Mouse (Mus musculus) erythroid progenitor cell, adult 5-6 weeks (primary cell): ENCODE measurements around the gene Mfsd7a. TPM values are rescaled to one million over a fixed set of nuclear protein-coding genes. Genes with fewer than 3 reads are reported as not detected.

Experiments used
- ATAC-seq: replicated peaks from 2 replicates; pipeline ENCODE4 v1.8.0; 2016; ENCODE audit warnings: moderate number of reproducible peaks, mild to moderate bottlenecking, moderate TSS enrichment, inconsistent platforms; ENCODE audit not compliant: poor library complexity, low FRiP score, severe bottlenecking
- total RNA-seq, 2 experiments: library from RNA; stranded (forward) in 1 of 2; stranded (reverse) in 1 of 2; fragments of 150-400 nt in 1 of 2; fragments of 186-747, 209-891 nt in 1 of 2; gene quantifications; 2 replicates each; pipeline versions ENCODE4 v1.2.3 to v1.2.4; 2015 to 2017; ENCODE audit warnings: low replicate concordance in 2 of 2

Gene Mfsd7a
- total RNA-seq, 2 experiments from 2014 or later, result not detected

- no peak for ATAC-seq
Measured at GRCm38 (mm10) chr5:108436101-108436500, 12.6 kb downstream of the Mfsd7a start.

- peak; percentile 94 for ATAC-seq
Measured at GRCm38 (mm10) chr5:108433804-108434587, 14.7 kb downstream of the Mfsd7a start, which contains the start of gene Atp5k. Gene Atp5k, minus strand, starts transcription at chr5:108434448.

- no peak for ATAC-seq
Measured at GRCm38 (mm10) chr5:108431196-108431595, 17.5 kb downstream of the Mfsd7a start.

GRCm38 (mm10) chr5:108427186-108427585, 21.5 kb downstream of the Mfsd7a start:
- peak; percentile 72 for ATAC-seq

GRCm38 (mm10) chr5:108423427-108423826, 25.3 kb downstream of the Mfsd7a start:
- no peak for ATAC-seq

GRCm38 (mm10) chr5:108422741-108423140, 25.9 kb downstream of the Mfsd7a start:
- ATAC-seq, result no peak

GRCm38 (mm10) chr5:108414711-108415110, 34.0 kb downstream of the Mfsd7a start:
- ATAC-seq, result no peak

- no peak for ATAC-seq
Measured at GRCm38 (mm10) chr5:108406977-108407376, 41.7 kb downstream of the Mfsd7a start.

- no peak for ATAC-seq
Measured at GRCm38 (mm10) chr5:108405460-108405859, 43.2 kb downstream of the Mfsd7a start.

GRCm38 (mm10) chr5:108403453-108403852, 45.2 kb downstream of the Mfsd7a start:
- no peak for ATAC-seq

Other genes with a start within 250 kb of the Mfsd7a start
- 40.7 and 42.2 TPM in 2 replicates for gene Dr1, start 180.0 kb downstream of the Mfsd7a start, total RNA-seq (2015; ENCODE audit: low replicate concordance)
- gene Dr1, start 180.0 kb downstream of the Mfsd7a start, total RNA-seq (2017; ENCODE audit: low replicate concordance), result 23.1 and 27.9 TPM in 2 replicates
- 2.5 and 3.2 TPM in 2 replicates for gene Pigg, start 136.3 kb downstream of the Mfsd7a start, total RNA-seq (2015; ENCODE audit: low replicate concordance)
- 2.7 and 4.5 TPM in 2 replicates for gene Pigg, start 136.3 kb downstream of the Mfsd7a start, total RNA-seq (2017; ENCODE audit: low replicate concordance)
- gene Gm42517, start 81.0 kb downstream of the Mfsd7a start, total RNA-seq (2015; ENCODE audit: low replicate concordance), result 0.72 TPM in 1 of 2 replicates, not detected in the other
- not detected in 2 replicates for gene Gm42517, start 81.0 kb downstream of the Mfsd7a start, total RNA-seq (2017; ENCODE audit: low replicate concordance)
- gene Pde6b, start 60.5 kb downstream of the Mfsd7a start, total RNA-seq (2015; ENCODE audit: low replicate concordance), result not detected in 2 replicates
- gene Pde6b, start 60.5 kb downstream of the Mfsd7a start, total RNA-seq (2017; ENCODE audit: low replicate concordance), result not detected in 2 replicates
- gene Atp5k, start 14.4 kb downstream of the Mfsd7a start, total RNA-seq (2015; ENCODE audit: low replicate concordance), result 82.6 and 126 TPM in 2 replicates
- gene Atp5k, start 14.4 kb downstream of the Mfsd7a start, total RNA-seq (2017; ENCODE audit: low replicate concordance), result 60.6 and 96.3 TPM in 2 replicates
- 17.2 and 21.3 TPM in 2 replicates for gene Pcgf3, start 12.3 kb upstream of the Mfsd7a start, total RNA-seq (2015; ENCODE audit: low replicate concordance)
- gene Pcgf3, start 12.3 kb upstream of the Mfsd7a start, total RNA-seq (2017; ENCODE audit: low replicate concordance), result 9.0 and 10.4 TPM in 2 replicates
- 1.7 TPM in 1 of 2 replicates, not detected in the other for gene Cplx1, start 101.1 kb upstream of the Mfsd7a start, total RNA-seq (2015; ENCODE audit: low replicate concordance)
- not detected in 2 replicates for gene Cplx1, start 101.1 kb upstream of the Mfsd7a start, total RNA-seq (2017; ENCODE audit: low replicate concordance)
- gene Gak, start 180.9 kb upstream of the Mfsd7a start, total RNA-seq (2015; ENCODE audit: low replicate concordance), result 50.8 and 63.3 TPM in 2 replicates
- 61.4 and 69.4 TPM in 2 replicates for gene Gak, start 180.9 kb upstream of the Mfsd7a start, total RNA-seq (2017; ENCODE audit: low replicate concordance)
- 2.9 and 8.4 TPM in 2 replicates for gene Tmem175, start 180.9 kb upstream of the Mfsd7a start, total RNA-seq (2015; ENCODE audit: low replicate concordance)
- 2.8 and 7.9 TPM in 2 replicates for gene Tmem175, start 180.9 kb upstream of the Mfsd7a start, total RNA-seq (2017; ENCODE audit: low replicate concordance)
- 2.5 and 5.8 TPM in 2 replicates for gene Idua, start 211.4 kb upstream of the Mfsd7a start, total RNA-seq (2015; ENCODE audit: low replicate concordance)
- 2.2 TPM in 1 of 2 replicates, not detected in the other for gene Idua, start 211.4 kb upstream of the Mfsd7a start, total RNA-seq (2017; ENCODE audit: low replicate concordance)
- 4.2 TPM in 1 of 2 replicates, not detected in the other for gene Dgkq, start 220.8 kb upstream of the Mfsd7a start, total RNA-seq (2015; ENCODE audit: low replicate concordance)
- 4.9 and 5.5 TPM in 2 replicates for gene Dgkq, start 220.8 kb upstream of the Mfsd7a start, total RNA-seq (2017; ENCODE audit: low replicate concordance)
- gene Slc26a1, start 226.7 kb upstream of the Mfsd7a start, total RNA-seq (2015; ENCODE audit: low replicate concordance), result 3.6 and 4.6 TPM in 2 replicates
- gene Slc26a1, start 226.7 kb upstream of the Mfsd7a start, total RNA-seq (2017; ENCODE audit: low replicate concordance), result 0.90 and 1.7 TPM in 2 replicates
- gene Fgfrl1, start 243.5 kb upstream of the Mfsd7a start, total RNA-seq (2015; ENCODE audit: low replicate concordance), result 22.2 and 28.8 TPM in 2 replicates
- 21.5 and 23.2 TPM in 2 replicates for gene Fgfrl1, start 243.5 kb upstream of the Mfsd7a start, total RNA-seq (2017; ENCODE audit: low replicate concordance)